Mouse (Mus musculus) cerebral cortex, adult 2 months (tissue): Measurements from ENCODE around the gene Sema4c.

Experiments used
- WGBS: fragments of 180-500 bp; shearing (Covaris S2); methylation state at CpG from one replicate; pipeline ENCODE4 v1.1.7; 2018; 5-methylcytosine and 5-hydroxymethylcytosine counted together

The Sema4c gene

DNA sequence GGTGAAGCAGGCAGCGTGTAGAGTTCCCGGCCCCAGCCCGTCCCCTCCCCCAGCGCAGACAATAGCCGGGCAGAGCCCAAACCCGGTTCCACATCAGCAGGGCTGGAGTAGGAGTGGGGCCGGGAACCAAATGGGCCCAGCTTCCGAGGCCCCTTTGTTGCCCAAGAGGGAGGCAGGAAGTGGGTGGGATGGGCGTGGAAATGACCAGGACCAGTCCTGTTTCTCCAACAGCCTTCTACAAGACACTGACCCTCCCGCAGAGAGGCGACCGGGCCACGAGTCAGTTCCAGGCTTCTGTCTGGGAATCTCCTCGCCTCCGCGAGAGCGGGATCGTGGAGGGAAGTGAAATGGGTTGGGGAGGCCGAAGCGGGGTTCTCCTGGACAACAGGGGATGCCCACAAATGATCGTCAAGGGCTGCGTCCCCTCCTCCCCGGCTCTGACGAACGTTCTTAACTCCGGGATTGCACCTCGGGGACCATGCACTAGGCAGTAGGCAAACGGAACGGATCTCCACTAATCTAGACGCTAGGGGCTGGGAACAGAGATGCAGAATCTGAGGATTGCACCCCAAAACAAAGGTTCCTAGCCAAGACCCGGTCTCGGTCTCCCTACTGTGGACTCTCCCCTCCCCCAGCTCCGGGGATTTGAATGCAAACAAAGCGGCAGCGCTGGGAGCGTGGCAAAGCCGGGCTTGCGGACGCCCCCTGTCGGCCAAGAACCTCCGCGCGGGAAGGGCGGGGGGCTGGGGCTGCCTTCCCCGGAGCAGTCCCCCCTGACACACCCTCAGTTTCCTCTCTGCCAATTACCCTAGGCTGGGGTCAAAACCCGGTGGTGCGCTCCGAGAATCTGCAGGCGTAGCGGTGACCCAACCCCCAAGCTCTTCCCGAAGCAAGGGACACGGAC is 1.3 kb downstream of the Sema4c start:
- WGBS: under 1% methylated on average over 52 of the region's 52 CpGs

DNA sequence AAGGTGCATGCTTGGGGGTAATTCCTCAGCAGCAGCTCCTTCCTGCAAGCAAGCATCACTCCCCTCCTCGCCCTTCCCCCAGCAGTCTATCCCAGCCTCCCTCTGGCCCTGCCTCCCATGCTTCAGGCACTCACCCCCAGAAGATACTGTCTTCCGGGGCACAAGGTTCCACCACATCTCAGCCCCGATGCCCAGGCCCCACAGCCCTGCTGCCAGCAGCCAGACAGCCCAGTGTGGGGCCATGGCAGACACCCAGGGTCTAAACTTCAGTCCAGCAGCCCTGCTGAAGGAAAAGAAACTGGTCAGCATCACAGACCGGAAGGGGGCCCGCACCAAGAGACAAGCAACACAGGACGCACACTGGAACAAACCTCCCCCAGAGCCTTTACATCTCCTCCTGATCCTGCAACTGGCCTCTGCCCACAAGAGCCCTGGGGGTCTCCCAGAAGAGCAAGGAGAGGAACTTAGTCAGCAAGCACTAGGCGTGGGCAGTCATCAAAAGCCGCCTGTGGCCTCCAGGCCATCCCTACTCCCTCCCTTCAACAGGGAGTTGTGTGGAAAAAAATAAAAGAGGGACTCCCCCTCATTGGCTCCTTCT is 2.3 kb downstream of the Sema4c start:
- 14% methylated on average over 8 of the region's 8 CpGs for WGBS

DNA sequence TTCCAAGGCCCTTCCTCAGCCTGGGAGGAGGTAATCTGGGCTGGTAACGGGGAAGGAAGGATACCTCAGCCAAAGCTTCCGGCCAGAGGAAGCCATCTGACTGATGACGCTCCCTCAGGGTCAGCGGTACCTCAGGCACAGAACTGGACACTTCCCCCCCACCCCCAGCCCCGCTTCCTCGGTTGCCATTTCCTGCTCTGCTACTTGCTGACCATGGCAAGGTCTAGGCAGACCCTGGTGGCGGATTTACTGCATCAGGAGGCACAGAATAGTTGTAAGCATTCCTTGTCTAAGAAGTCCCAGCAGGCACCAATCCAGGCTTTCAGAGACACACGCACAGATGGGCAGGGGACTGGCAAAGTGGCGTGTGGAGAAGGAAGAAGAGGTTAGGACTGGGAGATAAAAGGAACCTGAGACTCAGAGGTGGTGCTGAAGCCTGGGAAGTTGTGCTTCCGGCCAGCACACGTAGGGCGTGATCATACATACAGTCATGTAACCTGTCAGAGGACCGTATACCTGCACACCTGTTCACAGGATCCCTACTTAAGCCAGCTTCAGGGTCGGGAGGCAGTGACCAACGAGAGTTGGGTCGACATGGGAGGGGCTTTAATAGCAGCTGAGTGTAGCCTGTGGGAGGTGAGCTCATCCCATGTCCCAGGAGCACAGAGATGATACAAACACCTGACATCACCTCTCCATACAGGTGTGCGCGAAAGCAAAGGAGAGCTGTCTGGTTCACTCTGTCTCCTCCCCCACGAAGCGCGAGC is 3.3 kb downstream of the Sema4c start:
- WGBS: 73% methylated on average over 21 of the region's 21 CpGs

DNA sequence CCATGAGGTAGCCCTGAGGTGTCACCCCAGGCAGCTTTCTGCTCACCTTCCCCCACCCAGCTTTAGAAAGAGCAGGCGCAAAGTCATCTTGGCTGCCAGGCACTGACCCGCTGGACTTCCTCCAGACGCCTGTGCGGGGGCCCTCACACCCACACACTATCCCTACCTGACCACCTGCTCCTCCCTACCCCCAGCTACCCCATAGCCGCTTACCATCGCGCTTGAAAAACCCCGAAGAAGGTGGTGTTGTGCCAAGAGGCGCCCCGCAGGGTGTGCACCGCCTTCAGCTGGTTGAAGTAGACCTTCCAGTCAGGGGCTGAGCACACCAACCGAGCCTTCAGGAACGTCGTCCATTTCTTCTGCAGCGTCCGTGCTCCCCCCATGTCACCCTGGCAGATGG is 5.6 kb downstream of the Sema4c start:
- WGBS: 70% methylated on average over 16 of the region's 16 CpGs

DNA sequence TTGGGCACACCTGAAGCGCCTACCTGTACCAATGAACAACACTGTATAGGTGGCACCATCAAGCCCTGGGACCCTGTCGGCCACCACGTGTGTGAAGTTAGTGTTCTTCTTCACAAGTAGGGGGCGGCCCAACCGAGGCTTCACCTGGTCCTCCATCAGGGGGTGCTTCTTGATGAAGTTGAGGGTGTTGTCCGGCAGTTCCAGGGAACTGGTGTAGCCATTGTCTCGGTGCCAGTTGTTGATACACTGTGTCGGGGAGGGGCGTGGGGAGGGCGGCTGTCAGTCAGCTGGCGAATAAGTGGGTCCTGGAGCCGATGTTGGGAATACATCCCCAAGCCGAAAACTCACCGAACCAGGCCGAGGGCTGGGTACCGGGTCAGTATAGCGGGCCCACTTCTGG is 6.2 kb downstream of the Sema4c start:
- WGBS: 82% methylated on average over 17 of the region's 17 CpGs

DNA sequence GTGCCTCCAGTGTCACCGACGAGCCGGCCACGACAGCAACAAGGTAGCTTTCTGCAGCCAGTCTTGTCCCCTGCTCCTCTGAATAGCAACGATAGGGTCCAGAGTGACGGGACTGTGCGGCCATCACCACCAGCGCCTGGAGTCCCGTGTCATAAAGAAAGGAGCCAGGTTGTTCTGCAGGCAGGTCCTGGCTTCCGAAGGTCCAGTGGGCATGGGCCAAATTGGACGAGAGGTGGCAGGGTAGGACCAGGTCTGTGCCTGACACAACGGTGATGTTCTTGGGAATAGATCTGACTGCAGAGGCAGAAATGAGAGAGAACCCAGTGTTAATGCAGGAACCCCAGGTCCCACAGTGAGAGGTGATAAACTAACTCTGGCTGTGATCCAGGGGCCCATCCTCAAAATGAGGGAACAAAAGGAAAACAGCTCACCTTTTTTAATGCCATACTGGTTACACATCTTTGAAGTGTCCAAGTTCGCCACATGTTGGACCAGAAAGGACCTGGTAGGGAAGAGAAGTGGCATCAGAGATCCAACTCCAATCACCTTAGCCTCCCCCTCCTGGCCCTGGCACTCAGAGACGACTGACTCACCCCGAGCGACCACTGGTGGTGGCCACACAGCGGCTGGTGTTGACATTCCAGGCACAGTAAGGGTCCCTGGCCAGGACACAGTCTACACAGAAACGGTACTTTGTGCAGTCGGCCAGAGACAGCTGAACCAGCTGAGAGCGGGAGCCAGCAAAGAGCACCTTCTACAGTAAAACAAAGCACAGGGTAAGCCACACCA is 7.9 kb downstream of the Sema4c start:
- WGBS: 79% methylated on average over 20 of the region's 20 CpGs

DNA sequence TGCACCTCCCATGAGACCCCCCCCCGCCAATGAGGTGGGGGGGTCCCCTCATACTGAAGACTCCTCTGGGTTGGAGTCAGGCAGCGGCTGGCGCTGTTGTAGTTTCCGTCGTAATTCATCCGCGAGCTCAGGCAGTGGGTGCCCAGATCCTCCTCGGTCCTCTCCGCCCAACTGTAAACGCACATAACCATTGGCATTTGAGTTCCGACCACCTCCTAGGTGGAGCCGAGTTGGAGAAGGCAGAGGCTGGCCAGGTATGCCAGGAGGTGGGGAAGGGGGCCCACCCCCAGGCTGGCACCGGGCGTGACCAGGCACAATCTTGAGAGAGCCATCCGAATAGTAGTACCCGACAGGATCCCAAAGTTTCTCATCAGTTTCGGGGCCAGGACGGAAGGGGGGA is 8.7 kb downstream of the Sema4c start:
- 83% methylated on average over 18 of the region's 18 CpGs for WGBS

DNA sequence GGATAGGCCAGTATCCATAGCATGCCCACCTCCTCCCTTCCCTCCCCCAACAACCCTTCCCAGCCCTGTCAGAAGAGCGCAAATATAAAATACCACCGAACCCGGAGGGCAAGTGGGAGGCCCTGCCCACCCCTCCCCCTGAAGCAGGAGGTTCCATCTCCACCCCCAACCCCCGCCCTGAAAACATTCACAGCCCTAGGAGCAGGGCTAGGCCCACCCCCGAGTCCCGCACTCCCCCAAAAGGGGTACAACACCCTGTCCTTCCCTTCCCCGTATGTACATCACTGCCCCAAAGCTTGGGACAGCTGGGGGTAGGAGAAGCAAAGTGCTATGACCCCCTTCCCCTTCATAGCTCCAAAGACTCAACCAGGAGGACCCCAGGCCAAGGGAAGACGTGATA is 9.4 kb downstream of the Sema4c start:
- WGBS: 55% methylated on average over 8 of the region's 8 CpGs

DNA sequence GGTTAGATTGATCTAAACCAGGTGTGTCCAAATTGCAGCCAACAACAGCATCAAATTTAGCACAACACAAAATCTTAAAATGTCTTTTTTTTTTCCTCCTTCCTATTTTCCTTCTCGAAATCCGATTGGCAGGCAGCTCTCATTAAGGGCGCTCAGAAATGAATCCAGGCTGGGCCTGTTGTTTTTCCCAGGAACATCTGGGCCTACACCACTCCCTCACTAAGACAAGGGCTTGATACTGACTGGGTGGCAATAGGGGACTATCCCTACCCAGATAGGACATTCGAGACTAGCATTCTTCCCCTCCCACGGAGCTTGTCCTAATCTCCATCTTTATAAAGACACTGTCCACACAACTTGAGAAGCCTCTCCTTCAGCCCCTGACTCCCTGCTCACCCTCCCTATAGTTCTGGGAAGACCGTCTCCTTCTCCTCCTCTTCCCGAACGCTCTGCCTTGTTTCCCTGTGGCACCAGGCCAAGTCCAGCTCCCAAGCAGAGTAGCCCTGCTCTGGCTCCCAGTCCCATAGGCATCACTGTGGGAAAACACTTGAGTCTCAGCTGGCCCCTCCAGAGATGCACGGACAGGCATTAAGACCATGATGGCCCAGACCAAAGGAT is 10.1 kb downstream of the Sema4c start:
- 27% methylated on average over 9 of the region's 9 CpGs for WGBS

DNA sequence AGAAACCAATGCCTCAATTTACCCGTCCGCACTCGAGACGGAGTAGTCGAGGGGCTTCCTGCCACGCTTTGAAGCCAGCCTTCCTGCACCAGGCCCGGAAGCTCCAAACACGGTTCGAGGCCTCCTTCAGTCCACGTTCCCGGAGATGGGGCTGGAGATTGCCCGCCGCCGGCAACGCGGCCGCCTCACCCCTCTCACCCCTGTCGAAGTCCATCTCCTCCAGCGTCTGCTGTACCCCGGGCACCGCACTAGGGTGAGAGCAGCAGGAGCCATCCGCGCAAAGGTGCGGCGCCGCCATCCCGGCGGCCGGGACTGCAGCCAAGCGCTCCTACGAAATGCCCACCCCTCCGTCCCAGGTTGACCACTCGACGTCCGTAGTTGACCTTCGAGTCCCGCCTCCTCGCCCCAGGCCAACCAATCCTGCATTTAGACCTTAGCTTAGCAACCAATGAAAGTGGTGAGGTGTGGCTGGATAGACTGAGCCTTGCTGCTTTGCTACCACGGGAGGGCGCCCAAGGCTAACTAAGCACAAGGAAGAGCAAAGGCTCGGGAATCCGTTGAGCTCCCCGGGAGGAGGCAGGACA is 11.2 kb downstream of the Sema4c start, which contains the start of gene Ankrd39:
Gene Ankrd39, minus strand, starts transcription at position 558 of the 584 bp plus-strand sequence.
- under 1% methylated on average over 43 of the region's 43 CpGs for WGBS

DNA sequence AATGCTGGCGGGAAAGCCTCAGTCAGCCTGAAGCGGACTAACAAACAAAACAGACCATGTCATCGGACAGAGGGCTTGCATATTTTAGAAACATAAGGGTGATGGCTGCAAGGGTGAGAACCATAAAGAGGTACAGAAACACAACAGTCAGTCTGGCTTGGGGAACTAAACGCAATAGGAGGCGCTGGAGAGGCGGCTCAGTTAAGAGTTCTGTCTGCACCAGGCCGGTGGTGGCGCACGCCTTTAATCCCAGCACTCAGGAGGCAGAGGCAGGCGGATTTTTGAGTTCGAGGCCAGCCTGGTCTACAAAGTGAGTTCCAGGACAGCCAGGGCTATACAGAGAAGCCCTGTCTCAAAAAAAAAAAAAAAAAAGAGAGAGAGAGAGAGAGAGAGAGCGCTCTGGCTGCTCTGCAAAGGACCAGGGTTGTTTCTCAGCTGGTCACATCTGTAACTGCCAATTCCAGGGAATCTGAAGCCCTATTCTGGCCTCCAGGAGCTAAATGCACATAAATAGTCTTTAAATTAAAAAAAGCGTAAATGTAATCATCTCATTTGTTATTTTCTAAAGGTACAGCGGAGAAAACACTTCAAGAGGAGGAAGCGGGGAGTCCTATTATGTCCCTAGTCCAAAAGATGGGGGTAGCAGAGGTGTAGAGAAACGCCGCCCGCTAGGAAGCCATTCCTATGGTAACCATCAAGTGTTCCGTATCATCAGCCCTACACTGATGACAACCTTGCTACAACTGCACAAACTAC is 12.1 kb downstream of the Sema4c start:
- 70% methylated on average over 19 of the region's 19 CpGs for WGBS

DNA sequence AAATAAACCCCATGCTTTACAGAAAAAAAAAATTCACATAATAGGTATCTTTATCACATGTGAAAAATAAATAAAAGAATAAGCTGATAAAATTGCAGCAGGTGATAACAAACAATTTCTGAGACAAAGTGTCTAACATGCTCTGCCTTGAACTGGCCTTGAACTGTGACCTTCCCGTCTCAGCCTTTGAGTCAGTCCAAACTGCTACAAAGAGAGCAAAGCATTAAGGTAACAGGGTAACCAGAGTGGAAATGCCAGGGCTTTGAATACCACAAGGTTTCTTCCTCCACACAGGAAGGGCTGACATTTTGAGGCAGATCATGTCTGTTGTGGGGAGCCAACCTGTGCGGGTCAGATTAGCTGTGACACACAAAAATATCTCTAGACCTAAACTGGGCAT is 12.8 kb downstream of the Sema4c start:
- 84% methylated on average over 2 of the region's 2 CpGs for WGBS

DNA sequence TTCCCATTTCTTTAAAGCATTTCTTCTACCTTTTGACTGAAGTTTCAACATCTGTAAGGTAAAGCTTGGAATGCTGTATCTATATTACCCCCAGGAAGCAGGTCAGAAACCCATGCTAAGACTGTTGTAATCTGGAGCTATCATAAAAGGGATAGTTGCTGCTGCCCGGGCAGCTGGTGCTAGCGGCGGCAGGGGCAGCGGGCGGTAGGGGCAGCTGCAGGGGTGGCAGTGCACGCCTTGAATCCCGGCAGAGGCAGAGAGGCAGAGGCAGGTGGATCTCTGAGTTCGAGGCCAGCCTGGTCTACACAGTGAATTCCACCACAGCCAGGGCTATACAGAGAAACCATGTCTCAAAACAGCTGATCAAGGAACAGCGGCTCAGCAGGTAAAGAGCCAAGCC is 15.2 kb downstream of the Sema4c start:
- 94% methylated on average over 9 of the region's 9 CpGs for WGBS

DNA sequence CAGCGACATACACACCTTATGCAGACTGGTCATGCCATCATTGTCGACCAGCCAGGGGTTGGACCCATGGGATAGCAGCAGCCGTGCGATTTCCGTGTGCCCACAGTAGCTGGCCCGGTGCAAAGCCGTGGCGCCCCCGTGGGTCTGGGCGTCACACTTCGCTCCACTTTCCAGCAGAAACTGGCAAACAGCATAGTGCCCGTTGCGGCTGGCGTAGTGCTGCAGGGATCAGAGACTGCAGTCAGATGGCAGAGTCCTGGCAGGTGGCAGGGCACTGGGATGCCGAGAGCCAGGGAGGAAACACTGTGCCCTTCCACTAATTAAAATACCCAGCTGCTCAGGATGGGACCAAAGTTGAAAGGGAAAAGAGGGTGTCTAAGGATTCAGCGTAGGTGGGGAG is 16.3 kb downstream of the Sema4c start:
- WGBS: 93% methylated on average over 16 of the region's 16 CpGs

DNA sequence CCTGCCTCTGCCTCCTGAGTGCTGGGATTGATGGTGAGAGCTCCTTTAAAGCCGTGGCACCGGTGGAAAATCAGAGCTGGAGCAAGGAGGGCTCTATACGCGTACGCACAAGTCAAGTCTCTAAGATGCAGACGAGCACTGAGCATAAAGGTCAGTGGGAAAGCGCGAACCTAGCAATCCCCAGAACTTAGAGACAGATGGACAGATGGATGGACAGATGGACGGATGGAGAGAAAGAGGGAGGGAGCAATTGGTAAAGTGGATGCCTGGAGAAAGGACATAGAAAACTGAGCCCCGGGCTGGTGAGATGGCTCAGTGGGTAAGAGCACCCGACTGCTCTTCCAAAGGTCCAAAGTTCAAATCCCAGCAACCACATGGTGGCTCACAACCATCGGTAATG is 17.3 kb downstream of the Sema4c start:
- WGBS: 95% methylated on average over 12 of the region's 12 CpGs

DNA sequence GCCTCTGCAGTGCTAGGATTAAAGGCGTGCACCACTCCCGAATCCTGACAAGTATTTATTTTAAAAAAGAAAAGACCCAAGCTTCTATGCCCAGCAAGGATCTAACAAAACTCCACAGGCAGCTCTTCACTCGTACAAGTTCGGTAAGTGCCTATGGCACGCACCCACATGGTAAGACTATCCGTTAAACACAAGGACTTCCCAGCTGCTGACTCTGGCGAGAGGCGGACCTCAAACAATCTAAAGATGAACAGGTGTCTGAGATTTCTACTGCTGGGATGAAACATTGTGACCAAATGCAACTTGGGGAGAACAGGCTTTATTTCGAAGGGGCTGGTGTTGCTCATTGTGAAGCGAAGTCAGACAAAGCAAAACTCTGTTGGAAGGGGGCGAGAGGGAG is 18.0 kb downstream of the Sema4c start:
- WGBS: 93% methylated on average over 11 of the region's 11 CpGs

DNA sequence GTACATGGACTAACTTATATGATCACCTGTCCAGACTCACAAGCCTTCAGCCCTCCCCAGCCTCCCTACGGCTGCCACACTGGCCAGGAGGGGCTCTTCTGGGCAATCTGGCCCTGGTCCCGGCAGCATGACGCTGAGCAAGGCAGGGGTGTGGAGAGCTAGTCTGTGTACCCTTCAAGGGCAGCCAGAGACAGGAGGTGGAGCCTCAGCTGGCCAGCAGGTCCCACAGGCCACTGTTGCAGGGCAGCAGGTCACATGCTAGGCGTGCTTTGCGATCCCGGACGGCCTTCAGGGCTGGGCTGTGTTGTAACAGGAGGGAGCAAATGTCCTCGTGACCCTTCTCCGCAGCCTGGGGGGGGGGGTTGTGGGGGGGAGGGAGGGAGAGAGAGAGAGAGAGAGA is 19.0 kb downstream of the Sema4c start, which contains the start of gene Gm42417:
Gene Gm42417, minus strand, starts transcription at position 244 of the 400 bp plus-strand sequence.
- 72% methylated on average over 9 of the region's 9 CpGs for WGBS

DNA sequence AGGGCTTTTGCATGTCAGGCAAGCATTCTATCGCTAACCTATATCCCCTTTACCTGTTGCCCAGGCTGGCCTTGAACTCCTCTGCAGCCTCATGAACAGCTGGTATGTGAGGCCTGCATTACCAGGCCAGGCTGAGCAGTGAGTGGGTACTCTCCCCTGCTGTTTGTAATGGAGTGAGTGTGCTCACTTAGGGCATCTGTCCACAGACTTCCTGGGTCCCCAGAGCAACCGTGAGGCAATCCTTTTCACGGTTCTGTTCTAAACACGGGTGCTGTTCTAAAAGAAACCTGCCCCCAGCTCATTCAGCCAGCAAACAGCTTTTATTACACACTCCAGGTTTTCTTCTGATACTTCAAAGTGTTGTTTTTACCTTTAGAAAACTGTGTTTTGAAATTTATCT is 19.4 kb downstream of the Sema4c start:
- 62% methylated on average over 4 of the region's 4 CpGs for WGBS

DNA sequence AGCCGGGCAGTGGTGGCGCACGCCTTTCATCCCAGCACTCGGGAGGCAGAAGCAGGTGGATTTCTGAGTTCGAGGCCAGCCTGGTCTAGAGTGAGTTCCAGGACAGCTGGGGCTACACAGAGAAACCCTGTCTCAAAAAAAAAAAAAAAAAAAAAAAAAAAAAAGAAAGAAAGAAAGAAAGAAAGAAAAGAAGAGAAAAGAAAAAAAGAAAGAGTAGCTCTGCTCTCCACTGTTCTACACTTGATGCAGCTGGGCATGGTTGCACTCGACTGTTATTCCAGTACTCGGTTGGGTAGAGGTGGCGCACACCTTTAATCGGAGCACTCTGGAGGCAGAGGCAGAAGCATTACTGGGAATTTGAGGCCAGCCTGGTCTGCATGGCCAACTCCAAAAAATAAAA is 21.4 kb downstream of the Sema4c start, which contains the start of gene Ankrd23:
Gene Ankrd23, minus strand, starts transcription at position 101 of the 400 bp plus-strand sequence.
- 95% methylated on average over 9 of the region's 9 CpGs for WGBS

DNA sequence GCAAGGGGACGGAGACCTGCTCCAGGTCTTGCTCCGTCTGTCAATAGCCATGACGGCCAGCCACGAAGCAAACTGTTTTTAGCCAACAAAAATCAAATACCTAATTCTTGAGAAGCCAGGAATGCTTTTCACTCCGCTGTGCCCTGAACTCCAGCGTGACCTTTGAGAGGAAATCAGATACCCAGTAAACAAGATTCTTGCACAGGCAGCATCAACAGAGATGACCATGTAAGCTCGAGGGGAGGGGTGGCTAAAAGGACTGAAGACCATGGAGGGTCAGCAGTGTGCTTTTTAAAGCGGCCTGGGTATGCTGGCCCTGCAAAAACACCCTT is 21.8 kb downstream of the Sema4c start:
- 89% methylated on average over 8 of the region's 8 CpGs for WGBS
